Mouse (Mus musculus) B cell, adult 62 days (primary cell): Measurements from ENCODE around the gene Zcchc3. TPM values are rescaled to one million over a fixed set of nuclear protein-coding genes. Genes with fewer than 3 reads are reported as not detected.

Experiments used
- total RNA-seq: library from RNA; stranded (reverse); gene quantifications from 4 replicates; pipeline ENCODE4 v1.2.4, GENCODE M21; 2023

The Zcchc3 gene
- 2.9 to 3.5 TPM (median 3.2 TPM) in 4 replicates for total RNA-seq

DNA sequence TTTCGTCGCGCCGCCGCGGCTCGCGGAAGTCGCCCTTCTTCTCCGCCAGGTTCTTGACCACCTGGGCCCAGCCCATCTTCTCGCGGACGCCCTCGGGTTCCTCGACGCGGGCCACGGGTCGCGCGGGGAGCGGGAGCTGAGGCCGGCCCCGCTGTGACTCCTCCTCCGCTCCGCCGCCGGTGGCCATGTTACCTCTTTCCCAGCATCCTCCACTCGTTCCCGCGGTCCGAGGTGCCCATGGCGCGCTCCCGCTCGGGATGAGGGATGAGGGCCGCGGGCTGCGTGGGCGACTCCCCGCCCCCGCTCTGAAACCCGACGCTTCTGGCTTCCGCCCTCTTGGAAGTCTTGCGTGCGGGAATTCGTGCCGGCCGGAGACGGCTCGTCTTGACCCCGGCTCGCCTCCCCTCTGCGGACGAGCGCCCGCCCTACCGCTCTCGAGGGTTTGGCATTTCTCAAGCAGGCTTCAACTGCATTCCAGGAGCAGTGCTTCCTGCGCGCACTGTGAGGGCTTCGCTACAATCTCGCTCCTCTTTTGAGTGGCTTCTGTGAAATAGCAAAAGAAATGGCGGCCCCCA, at the start of gene Zcchc3:
Gene Zcchc3 (minus strand): TSS at position 437 of the 575 bp plus-strand sequence.

DNA sequence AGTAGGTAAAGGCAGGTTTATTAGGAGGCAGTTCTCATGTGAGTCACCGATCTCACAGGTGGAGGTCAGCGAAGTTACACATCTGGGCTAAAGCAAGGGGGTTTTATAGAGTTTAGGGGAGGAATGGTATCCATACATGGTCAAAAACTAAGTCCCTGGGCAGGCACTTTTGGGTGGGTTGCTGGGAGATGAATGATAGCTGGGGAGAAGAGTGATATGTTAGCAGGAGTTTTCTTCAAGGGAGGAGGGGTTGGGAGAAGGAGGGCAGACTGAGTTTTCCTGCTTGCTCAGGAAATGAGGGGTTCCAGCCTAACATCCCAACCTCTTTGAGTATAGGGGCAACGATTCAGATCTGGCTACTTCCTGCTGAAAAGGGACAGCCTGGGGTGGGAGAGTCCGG, 460 bp upstream of the Zcchc3 start, which contains the start of gene 6820408C15Rik:
Gene 6820408C15Rik (plus strand): TSS at position 301 of the 400 bp plus-strand sequence.

DNA sequence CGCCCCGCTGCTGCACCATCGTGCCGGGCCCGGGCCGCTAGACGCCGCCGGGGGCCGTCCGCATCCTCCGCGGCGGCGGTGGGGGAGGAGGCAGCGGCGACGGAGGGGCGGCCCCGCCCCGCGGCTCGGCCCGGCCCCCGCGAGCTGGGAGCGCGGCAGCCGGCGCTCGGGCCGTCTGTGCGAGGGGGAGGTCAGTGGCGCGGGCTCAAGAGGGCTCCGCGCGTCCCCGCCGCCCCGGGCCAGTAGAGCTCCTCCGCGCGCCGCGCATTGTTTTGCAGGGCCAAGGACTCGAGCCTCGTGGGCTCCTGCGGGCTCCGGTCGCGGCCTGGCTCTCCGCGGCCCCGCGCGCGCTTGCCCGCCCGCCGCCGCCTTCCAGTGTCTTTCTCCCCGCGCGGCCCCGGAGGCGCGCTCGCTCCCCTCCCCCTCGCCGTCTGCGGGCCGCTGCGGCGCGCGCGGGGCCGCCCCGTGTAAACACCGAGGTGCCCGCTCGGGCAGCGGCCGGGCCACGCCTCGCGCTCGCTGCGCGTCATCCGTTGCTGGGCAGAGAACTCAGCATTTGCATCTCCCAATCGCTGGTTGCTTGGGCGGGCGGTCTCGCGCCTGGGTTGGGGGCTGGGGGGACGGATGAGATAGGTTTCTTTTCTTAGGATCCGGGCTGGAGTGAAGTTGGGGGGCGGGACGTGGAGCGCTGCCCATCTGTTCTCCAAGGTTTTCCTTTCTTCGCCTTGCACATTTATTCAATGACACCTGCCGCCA, 17.0 kb downstream of the Zcchc3 start, which contains the start of gene Sox12:
Gene Sox12 (minus strand): TSS at position 384 of the 756 bp plus-strand sequence.

GRCm38 (mm10) chr2:152376345-152376741, 38.5 kb downstream of the Zcchc3 start, which contains the start of gene Nrsn2:
Nrsn2 (minus strand) TSS chr2:152376638.

Other genes with a start within 250 kb of the Zcchc3 start
- gene Csnk2a1, start 188.2 kb downstream of the Zcchc3 start, total RNA-seq = 112 to 120 TPM (median 119 TPM) in 4 replicates
- gene Tbc1d20, start 121.2 kb downstream of the Zcchc3 start, total RNA-seq = 82.8 to 88.8 TPM (median 85.8 TPM) in 4 replicates
- 177 to 215 TPM (median 195 TPM) in 4 replicates for gene Rbck1, start 82.4 kb downstream of the Zcchc3 start, total RNA-seq
- 2.8 to 7.2 TPM (median 4.1 TPM) in 4 replicates for gene Trib3, start 71.0 kb downstream of the Zcchc3 start, total RNA-seq
- not detected in 4 replicates for gene Nrsn2, start 38.4 kb downstream of the Zcchc3 start, total RNA-seq
- gene Sox12, start 17.0 kb downstream of the Zcchc3 start, total RNA-seq = 1.8 to 3.3 TPM (median 2.6 TPM) in 4 replicates
- 0.53 to 1.5 TPM in 2 of 4 replicates, not detected in the others for gene 6820408C15Rik, start 560 bp upstream of the Zcchc3 start, total RNA-seq
- gene Defb23, start 49.6 kb upstream of the Zcchc3 start, total RNA-seq = not detected in 4 replicates
- gene Defb20, start 62.0 kb upstream of the Zcchc3 start, total RNA-seq = not detected in 4 replicates
- not detected in 4 replicates for gene Defb22, start 75.1 kb upstream of the Zcchc3 start, total RNA-seq
- gene Defb26, start 96.7 kb upstream of the Zcchc3 start, total RNA-seq = not detected in 4 replicates
- not detected in 4 replicates for gene Defb28, start 103.2 kb upstream of the Zcchc3 start, total RNA-seq
- not detected in 4 replicates for gene Defb29, start 125.1 kb upstream of the Zcchc3 start, total RNA-seq
- not detected in 4 replicates for gene Gm17416, start 154.3 kb upstream of the Zcchc3 start, total RNA-seq
- gene Defb21, start 157.7 kb upstream of the Zcchc3 start, total RNA-seq = not detected in 4 replicates
- not detected in 4 replicates for gene Defb19, start 165.3 kb upstream of the Zcchc3 start, total RNA-seq
- gene Defb45, start 184.4 kb upstream of the Zcchc3 start, total RNA-seq = not detected in 4 replicates
- gene Defb36, start 189.3 kb upstream of the Zcchc3 start, total RNA-seq = not detected in 4 replicates
- gene Defb25, start 208.0 kb upstream of the Zcchc3 start, total RNA-seq = not detected in 4 replicates
- not detected in 4 replicates for gene Rem1, start 211.9 kb upstream of the Zcchc3 start, total RNA-seq